In genomic region chr5:22118456-22118855, GRCm38 (mm10) we compare ENCODE assay signal across 22 mouse cellular contexts.
DNase-seq lines count a peak whose midpoint lies in the region; ATAC-seq and TF ChIP-seq lines count a peak whose summit lies in the region.
"Had no signal": no experiment of that assay in that cellular context is flagged by ENCODE, and none has a peak within 500 bp of the region (broad histone marks: within the 10 kb centered on the region; RNA-seq: fewer than 3 reads in every experiment).

No protein-coding gene starts in this region.

- H3K9me3 ChIP-seq in hindbrain, embryonic 16.5 days (ENCODE audit: control insufficient read depth, low read length): no peaks in the 10 kb centered on the region
- H3K9me3 ChIP-seq in hindbrain, embryonic 12.5 days (replicated peaks): no peaks in the 10 kb centered on the region
- no peaks in the 10 kb centered on the region for H3K9me3 ChIP-seq in midbrain, embryonic 16.5 days (replicated peaks; ENCODE audit: control insufficient read depth, low read length, poor library complexity, severe bottlenecking)
- H3K9me3 ChIP-seq: embryonic facial prominence, embryonic 12.5 days had no signal

- H3K9ac ChIP-seq in hindbrain, embryonic 16.5 days (ENCODE audit: low read depth, low read length): no peak overlapping the region
- no peak overlapping the region for H3K9ac ChIP-seq in hindbrain, embryonic 12.5 days
- H3K9ac ChIP-seq in midbrain, embryonic 16.5 days (ENCODE audit: low read depth, low read length): no peak overlapping the region
- H3K9ac ChIP-seq: embryonic facial prominence, embryonic 12.5 days; liver, postnatal 0 days had no signal

- H3K36me3 ChIP-seq in hindbrain, embryonic 16.5 days (ENCODE audit: control insufficient read depth, insufficient read depth, low read length): no peaks in the 10 kb centered on the region
- H3K36me3 ChIP-seq in hindbrain, embryonic 12.5 days: no peaks in the 10 kb centered on the region
- H3K36me3 ChIP-seq in midbrain, embryonic 16.5 days (ENCODE audit: control insufficient read depth, insufficient read depth, low read length): no peaks in the 10 kb centered on the region
- H3K36me3 ChIP-seq: embryonic facial prominence, embryonic 12.5 days had no signal

- no peak overlapping the region for H3K4me2 ChIP-seq in hindbrain, embryonic 16.5 days (ENCODE audit: low read length)
- H3K4me2 ChIP-seq in hindbrain, embryonic 12.5 days (replicated peaks): no peak overlapping the region
- no peak overlapping the region for H3K4me2 ChIP-seq in midbrain, embryonic 16.5 days (ENCODE audit: low read length)
- H3K4me2 ChIP-seq: embryonic facial prominence, embryonic 12.5 days had no signal

- H3K27me3 ChIP-seq in hindbrain, embryonic 16.5 days (replicated peaks; ENCODE audit: control insufficient read depth, insufficient read depth, low read length): no peaks in the 10 kb centered on the region
- no peaks in the 10 kb centered on the region for H3K27me3 ChIP-seq in hindbrain, embryonic 12.5 days
- H3K27me3 ChIP-seq in midbrain, embryonic 16.5 days (ENCODE audit: control insufficient read depth, insufficient read depth, low read depth, low read length): no peaks in the 10 kb centered on the region
- H3K27me3 ChIP-seq: embryonic facial prominence, embryonic 12.5 days had no signal

- no peak overlapping the region for H3K4me3 ChIP-seq in hindbrain, embryonic 16.5 days (ENCODE audit: low read length)
- H3K4me3 ChIP-seq in hindbrain, embryonic 12.5 days: no peak overlapping the region
- no peak overlapping the region for H3K4me3 ChIP-seq in midbrain, embryonic 16.5 days (ENCODE audit: low read depth, low read length)
- H3K4me3 ChIP-seq: embryonic facial prominence, embryonic 12.5 days; erythroblast, embryonic 14.5 days; myocyte had no signal

- peak; percentile 37 for DNase-seq in brain, embryonic 14.5 days (ENCODE audit: low read depth)
- DNase-seq in cerebellum, adult 9-10 months: peak; percentile 84
- DNase-seq in MN1 (ENCODE audit: low spot score): no peak
- no peak for DNase-seq in spleen, postnatal 36 days (ENCODE audit: low spot score in 2 of 2)
- no peak for DNase-seq in gastrocnemius, postnatal 10 days
- DNase-seq: adrenal gland, postnatal 14 days; kidney, adult 2 months; kidney, postnatal 14 days; liver; liver, postnatal 0 days; lung, postnatal 14 days; right cerebral cortex, postnatal 4 days; thymus, postnatal 14 days had no signal

- TF ChIP-seq POLR2A in brain, embryonic 14.5 days (IDR thresholded peaks at IDR 0.05; ENCODE audit: borderline replicate concordance, extremely low read depth, insufficient read depth, insufficient read length, poor library complexity, severe bottlenecking): no peak

- peak; percentile 45; the same call in 1 of the 2 replicates for ATAC-seq in hindbrain, embryonic 16.5 days
- no peak for ATAC-seq in hindbrain, embryonic 12.5 days (ENCODE audit: low FRiP score)
- ATAC-seq in midbrain, embryonic 16.5 days: no peak
- ATAC-seq: activated CD4-positive, CD25-positive, alpha-beta regulatory T cell, adult 4 months; forebrain, embryonic 14.5 days; inflammation-experienced regulatory T-cells, adult 6 months; liver, postnatal 0 days had no signal

- no peak for TF ChIP-seq CTCF in brain, embryonic 14.5 days (IDR thresholded peaks at IDR 0.05; ENCODE audit: borderline replicate concordance, extremely low read depth, insufficient read depth, insufficient read length)

- H3K4me1 ChIP-seq in hindbrain, embryonic 16.5 days (ENCODE audit: control insufficient read depth, insufficient read depth, low read depth, low read length): peaks cover 3% of the 10 kb centered on the region
- H3K4me1 ChIP-seq in hindbrain, embryonic 12.5 days: no peaks in the 10 kb centered on the region
- peaks cover 7% of the 10 kb centered on the region; the same call in 1 of the 2 replicates for H3K4me1 ChIP-seq in midbrain, embryonic 16.5 days (ENCODE audit: control insufficient read depth, insufficient read depth, low read length)
- H3K4me1 ChIP-seq: embryonic facial prominence, embryonic 12.5 days had no signal

- WGBS in hindbrain, embryonic 16.5 days: 35% methylated on average over 6 of the region's 6 CpGs
- WGBS in hindbrain, embryonic 12.5 days: 50% methylated on average over 6 of the region's 6 CpGs
- 27% methylated on average over 6 of the region's 6 CpGs for WGBS in midbrain, embryonic 16.5 days

- H3K27ac ChIP-seq in hindbrain, embryonic 16.5 days (ENCODE audit: low read depth, low read length): 0 out of 2 replicates have a peak overlapping the region, but pooled peaks have one; percentile 2
- no peak overlapping the region for H3K27ac ChIP-seq in hindbrain, embryonic 12.5 days
- 0 out of 2 replicates have a peak overlapping the region, but pooled peaks have one; percentile 26 for H3K27ac ChIP-seq in midbrain, embryonic 16.5 days (ENCODE audit: low read length)
- H3K27ac ChIP-seq: embryonic facial prominence, embryonic 12.5 days had no signal

Comparison
In these comparisons a context has a peak if more than half of its experiments do, and no peak if none do; other contexts are left out.
1. DNase-seq: peak in brain, embryonic 14.5 days (single experiment) and cerebellum, adult 9-10 months (single experiment); none in MN1 (single experiment), spleen, postnatal 36 days (0 of 2) and gastrocnemius, postnatal 10 days (single experiment).